Mouse (Mus musculus) CH12.LX (cell line): ENCODE measurements around the gene Caln1. TPM values are rescaled to one million over a fixed set of nuclear protein-coding genes. Genes with fewer than 3 reads are reported as not detected.

Experiments
- DNase-seq: peaks from one replicate; pipeline ENCODE4 v3.0.0-alpha.2; 2013; ENCODE audit errors: extremely low read depth
- H3K27ac ChIP-seq: 2 replicates; pipeline ENCODE4 v1.5.1; 2012; ENCODE audit warnings: low read depth, mild to moderate bottlenecking, control low read depth, moderate library complexity; ENCODE audit not compliant: insufficient read depth
- H3K27me3 ChIP-seq: replicated peaks from 2 replicates; pipeline ENCODE3; 2012; ENCODE audit warnings: inconsistent platforms
- H3K36me3 ChIP-seq, 2 experiments: replicated peaks in 1 of 2; 2 replicates each; pipeline versions ENCODE3 to v1.6.1; 2012; ENCODE audit warnings: inconsistent platforms in 1 of 2, low read length in 1 of 2, mild to moderate bottlenecking in 1 of 2, mixed read lengths in 1 of 2, moderate library complexity in 1 of 2; ENCODE audit not compliant: control insufficient read depth in 1 of 2, insufficient read depth in 1 of 2
- H3K4me1 ChIP-seq, 2 experiments: 2 replicates each; pipeline ENCODE4 v1.6.1; 2012; ENCODE audit warnings: inconsistent platforms in 1 of 2, moderate library complexity in 1 of 2; ENCODE audit not compliant: insufficient read depth in 2 of 2, control insufficient read depth in 1 of 2
- H3K4me2 ChIP-seq: 2 replicates; pipeline ENCODE4 v1.6.1; 2012; ENCODE audit warnings: low read depth, mild to moderate bottlenecking, control low read depth; ENCODE audit not compliant: poor library complexity, insufficient read depth, severe bottlenecking
- H3K4me3 ChIP-seq, 3 experiments: fragments of 150-350 bp in 1 of 3; sonication (generic) in 1 of 3; replicated peaks in 1 of 3; 2 replicates each; pipeline versions ENCODE3 to v1.5.1; 2011 to 2012; ENCODE audit warnings: low read depth in 2 of 3, low read length in 2 of 3, mild to moderate bottlenecking in 2 of 3, moderate library complexity in 2 of 3, control low read depth in 1 of 3, improper control_type of control experiment in 1 of 3, inconsistent platforms in 1 of 3, mixed read lengths in 1 of 3; ENCODE audit not compliant: poor library complexity in 1 of 3
- H3K79me2 ChIP-seq: replicated peaks from 2 replicates; pipeline ENCODE4 v1.6.1; 2012; ENCODE audit warnings: mild to moderate bottlenecking, moderate library complexity; ENCODE audit not compliant: control insufficient read depth, poor library complexity, insufficient read depth, severe bottlenecking; ENCODE audit errors: extremely low read depth
- H3K9ac ChIP-seq: 2 replicates; pipeline ENCODE4 v1.6.1; 2012; ENCODE audit warnings: low read depth, mild to moderate bottlenecking, control low read depth, moderate library complexity; ENCODE audit not compliant: insufficient read depth
- H3K9me3 ChIP-seq: replicated peaks from 2 replicates; pipeline ENCODE3; 2012; ENCODE audit warnings: low read length, inconsistent platforms, mixed read lengths
- CHD2 ChIP-seq: IDR thresholded peaks from 2 replicates; pipeline ENCODE4 v1.6.1; 2011; ENCODE audit warnings: low read length, improper control_type of control experiment
- E2F4 ChIP-seq: IDR thresholded peaks from 2 replicates; pipeline ENCODE4 v1.6.1; 2011; ENCODE audit warnings: low read depth, low read length, improper control_type of control experiment; ENCODE audit not compliant: insufficient replicate concordance
- ETS1 ChIP-seq: conservative IDR thresholded peaks from 2 replicates; pipeline ENCODE4 v1.6.1; 2012; ENCODE audit warnings: low read depth, mild to moderate bottlenecking, inconsistent platforms, low read length, improper control_type of control experiment, moderate library complexity
- IRF4 ChIP-seq: IDR thresholded peaks from 2 replicates; pipeline ENCODE4 v1.6.1; 2014; ENCODE audit warnings: low read depth, mild to moderate bottlenecking, inconsistent platforms, low read length, improper control_type of control experiment
- MAZ ChIP-seq: IDR thresholded peaks from 2 replicates; pipeline ENCODE4 v1.6.1; 2012; ENCODE audit warnings: low read depth, mild to moderate bottlenecking, inconsistent platforms, low read length, improper control_type of control experiment, moderate library complexity
- MEF2A ChIP-seq: IDR thresholded peaks from 2 replicates; pipeline ENCODE4 v1.6.1; 2014; ENCODE audit warnings: low read depth, mild to moderate bottlenecking, inconsistent platforms, low read length, improper control_type of control experiment, borderline replicate concordance
- NELFE ChIP-seq: IDR thresholded peaks from 2 replicates; pipeline ENCODE4 v1.6.1; 2011; ENCODE audit warnings: low read depth, low read length, improper control_type of control experiment
- NRF1 ChIP-seq: IDR thresholded peaks from 2 replicates; pipeline ENCODE4 v1.6.1; 2014; ENCODE audit warnings: low read depth, mild to moderate bottlenecking, inconsistent platforms, low read length, improper control_type of control experiment, moderate library complexity
- PAX5 ChIP-seq: IDR thresholded peaks from 2 replicates; pipeline ENCODE4 v1.6.1; 2012; ENCODE audit warnings: low read length, inconsistent platforms, mixed read lengths
- POLR2A ChIP-seq: IDR thresholded peaks from 2 replicates; pipeline ENCODE4 v1.6.1; 2011; ENCODE audit warnings: low read depth, mild to moderate bottlenecking, improper control_type of control experiment, low read length
- RAD21 ChIP-seq: IDR thresholded peaks from 2 replicates; pipeline ENCODE4 v1.6.1; 2011; ENCODE audit warnings: low read depth, mild to moderate bottlenecking, low read length, improper control_type of control experiment, moderate library complexity
- TCF12 ChIP-seq: IDR thresholded peaks from 2 replicates; pipeline ENCODE4 v1.6.1; 2014; ENCODE audit warnings: low read depth, mild to moderate bottlenecking, inconsistent platforms, low read length, improper control_type of control experiment
- USF1 ChIP-seq: IDR thresholded peaks from 2 replicates; pipeline ENCODE4 v1.6.1; 2014; ENCODE audit warnings: low read depth, mild to moderate bottlenecking, inconsistent platforms, low read length, improper control_type of control experiment
- ZKSCAN1 ChIP-seq: IDR thresholded peaks from 2 replicates; pipeline ENCODE4 v1.6.1; 2012; ENCODE audit warnings: low read depth, inconsistent platforms, low read length, improper control_type of control experiment, borderline replicate concordance
- ZNF384 ChIP-seq: IDR thresholded peaks from 2 replicates; pipeline ENCODE4 v1.6.1; 2012; ENCODE audit warnings: low read depth, low read length, improper control_type of control experiment, inconsistent platforms
- dilution Hi-C: fragments of 300-500 bp; cut with MboI; formaldehyde crosslinking; loops from 2 replicates; pipeline ENCODE4 v1.14.3; 2020; ENCODE audit warnings: low sequenced_read_pairs; ENCODE audit not compliant: extremely low pct_unique_long_range_greater_than_20kb, extremely low pct_ligation_motif_present
- in situ Hi-C: fragments of 300-500 bp; cut with MboI; formaldehyde crosslinking; loops from 3 replicates; pipeline ENCODE4 v1.14.3; 2019; ENCODE audit warnings: low sequenced_read_pairs, low pct_ligation_motif_present, low pct_unique_long_range_greater_than_20kb, mixed read lengths
- polyA plus RNA-seq: library from polyadenylated mRNA; unstranded; fragments of >175 nt; gene quantifications from 2 replicates; pipeline ENCODE4 v1.2.1, GENCODE M21; 2012; ENCODE audit warnings: low read depth; ENCODE audit not compliant: insufficient read length
- total RNA-seq, 2 experiments: library from RNA; depleted of rRNA; stranded (reverse); fragments of 300-350 nt in 1 of 2; fragments of >200 nt in 1 of 2; gene quantifications; 2 replicates each; pipeline ENCODE4 v1.2.3; 2012 to 2014

Gene Caln1
- total and polyA plus RNA-seq, 3 experiments, result under 0.01 TPM; not detected in 2

- TF ChIP-seq MEF2A (no peak), PAX5 (no peak), NRF1 (no peak), POLR2A (no peak), E2F4 (no peak), MAZ (no peak)
Measured at GRCm38 (mm10) chr5:130491471-130491870, 122.2 kb downstream of the Caln1 start (continued).

GRCm38 (mm10) chr5:130492305-130492704, 123.0 kb downstream of the Caln1 start:
- no peak overlapping the region for H3K4me2 ChIP-seq
- dilution Hi-C loops, result no loop called here
- H3K27ac ChIP-seq, result no peak overlapping the region
- H3K4me1 ChIP-seq, result no peaks in the 10 kb centered on the region
- H3K9ac ChIP-seq, result no peak overlapping the region
- no peaks in the 10 kb centered on the region for H3K36me3 ChIP-seq
- H3K79me2 ChIP-seq, result no peaks in the 10 kb centered on the region
- peaks cover 13% of the 10 kb centered on the region for H3K9me3 ChIP-seq
- no peak for DNase-seq
- TF ChIP-seq USF1 (no peak), E2F4 (no peak), RAD21 (no peak)
- TF ChIP-seq, all 38 proteins: peak for 0
- H3K27me3 ChIP-seq, result peaks cover 2% of the 10 kb centered on the region
- H3K4me3 ChIP-seq, result no peak overlapping the region
- in situ Hi-C loops, result no loop called here

GRCm38 (mm10) chr5:130502541-130502940, 133.3 kb downstream of the Caln1 start:
- no peak for DNase-seq
- H3K4me2 ChIP-seq, result no peak overlapping the region
- H3K27ac ChIP-seq, result no peak overlapping the region
- no peaks in the 10 kb centered on the region for H3K79me2 ChIP-seq
- no peak overlapping the region for H3K4me3 ChIP-seq
- dilution Hi-C loops (no loop called here), in situ Hi-C loops (loop anchor here (25.0 kb wide), 1 partner anchor 360 kb away; no protein-coding TSS in a partner anchor)
- TF ChIP-seq ETS1 (no peak), ZNF384 (no peak), E2F4 (no peak), NELFE (no peak), NRF1 (no peak), ZKSCAN1 (no peak), TCF12 (no peak), USF1 (no peak), CHD2 (no peak), IRF4 (no peak)
- H3K9ac ChIP-seq, result no peak overlapping the region
- no peaks in the 10 kb centered on the region for H3K36me3 ChIP-seq
- H3K9me3 ChIP-seq, result peaks cover 32% of the 10 kb centered on the region
- no peaks in the 10 kb centered on the region for H3K27me3 ChIP-seq
- no peaks in the 10 kb centered on the region for H3K4me1 ChIP-seq
